Mouse (Mus musculus): ENCODE measurements around the gene Cacul1. TPM values are rescaled to one million over a fixed set of nuclear protein-coding genes. Genes with fewer than 3 reads are reported as not detected.

Cacul1 gene
- total RNA-seq, 2 experiments from 2014 or later: 46.0 to 50.0 TPM

GRCm38 (mm10) chr19:60531897-60532296 lies 48.9 kb downstream of the Cacul1 start:
- DNase-seq (ENCODE audit: low spot score in 2 of 2): no peak

DNA sequence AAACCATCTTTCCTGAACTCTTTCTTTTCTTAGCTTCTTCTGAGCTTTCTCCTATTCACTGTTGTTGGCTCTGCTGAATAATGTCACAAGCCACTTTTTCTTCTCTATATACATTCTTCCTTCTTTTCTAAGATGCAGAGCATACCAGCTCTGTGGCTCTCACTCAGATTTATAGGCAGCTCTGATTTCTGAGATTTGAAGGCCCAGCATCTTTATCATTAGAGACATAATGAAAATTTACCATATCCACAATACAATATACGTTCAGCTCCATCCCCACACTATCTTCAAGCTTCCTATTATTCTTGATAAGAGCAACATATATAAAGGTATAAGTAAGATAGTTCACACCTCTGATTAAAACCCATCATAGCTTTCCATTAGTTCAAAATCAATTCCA lies 50.7 kb downstream of the Cacul1 start:
- DNase-seq (ENCODE audit: low spot score in 2 of 2): no peak

- DNase-seq (ENCODE audit: low spot score in 2 of 2): no peak
Measured at GRCm38 (mm10) chr19:60529302-60529701, 51.5 kb downstream of the Cacul1 start.

DNA sequence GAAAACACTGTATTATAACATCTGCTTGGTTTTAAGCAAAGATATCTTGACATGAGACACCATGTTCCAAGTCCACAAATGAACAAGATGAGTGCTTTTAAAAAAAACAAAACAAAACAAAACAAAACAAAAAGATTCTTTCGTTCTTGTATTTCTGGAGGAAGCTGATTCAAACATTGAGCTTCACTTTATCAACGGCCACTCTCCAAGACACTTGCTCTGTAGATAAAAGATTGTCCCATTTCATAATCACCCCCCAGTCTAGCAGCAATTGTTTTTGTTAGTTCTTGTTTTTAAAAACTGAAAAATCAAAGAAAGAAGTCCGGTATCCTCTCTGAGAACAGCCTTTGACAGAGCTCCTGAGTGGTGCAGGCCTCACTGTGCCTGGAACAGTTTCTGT lies 52.2 kb downstream of the Cacul1 start:
- no peak for DNase-seq (ENCODE audit: low spot score in 2 of 2)

DNA sequence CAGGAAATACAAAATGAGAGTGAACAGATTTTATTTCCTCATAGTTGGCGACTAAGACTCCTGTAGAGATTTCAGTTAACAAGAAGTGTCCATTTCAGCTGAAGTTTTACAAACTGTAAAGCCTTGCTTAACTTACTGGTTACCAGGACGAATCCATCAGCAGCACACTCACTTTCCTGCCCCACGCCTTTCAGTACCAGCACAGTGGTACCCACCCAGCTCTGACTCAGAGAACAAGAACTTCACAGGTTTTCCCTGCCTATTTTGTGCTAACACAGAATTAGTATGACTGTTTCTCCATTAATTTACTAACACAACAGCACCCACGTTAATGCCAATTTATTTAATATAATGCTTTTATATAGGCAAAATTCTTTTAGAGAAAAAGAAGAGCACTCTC lies 53.9 kb downstream of the Cacul1 start:
- DNase-seq (ENCODE audit: low spot score in 2 of 2): no peak

GRCm38 (mm10) chr19:60525086-60525485 lies 55.7 kb downstream of the Cacul1 start:
- no peak for DNase-seq (ENCODE audit: low spot score in 2 of 2)

DNA sequence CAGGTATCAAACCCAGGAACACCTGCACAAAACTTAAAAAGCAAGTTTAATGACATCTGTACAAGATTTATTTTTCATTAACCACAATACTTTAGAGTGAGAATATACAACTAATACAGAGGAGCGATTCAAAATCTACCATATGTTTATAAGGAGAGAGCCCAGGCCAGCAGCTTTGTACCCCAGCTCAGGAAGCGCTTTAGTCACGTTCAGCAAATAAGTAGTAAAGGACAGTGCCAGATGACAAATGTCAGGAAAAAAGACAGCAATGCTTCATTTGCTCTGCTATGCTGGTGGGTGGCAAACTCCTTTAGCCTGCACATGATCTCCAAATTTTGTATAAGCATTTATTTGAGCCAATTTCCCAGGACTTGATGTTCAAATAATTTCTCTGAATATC lies 56.1 kb downstream of the Cacul1 start:
- no peak for DNase-seq (ENCODE audit: low spot score in 2 of 2)

DNA sequence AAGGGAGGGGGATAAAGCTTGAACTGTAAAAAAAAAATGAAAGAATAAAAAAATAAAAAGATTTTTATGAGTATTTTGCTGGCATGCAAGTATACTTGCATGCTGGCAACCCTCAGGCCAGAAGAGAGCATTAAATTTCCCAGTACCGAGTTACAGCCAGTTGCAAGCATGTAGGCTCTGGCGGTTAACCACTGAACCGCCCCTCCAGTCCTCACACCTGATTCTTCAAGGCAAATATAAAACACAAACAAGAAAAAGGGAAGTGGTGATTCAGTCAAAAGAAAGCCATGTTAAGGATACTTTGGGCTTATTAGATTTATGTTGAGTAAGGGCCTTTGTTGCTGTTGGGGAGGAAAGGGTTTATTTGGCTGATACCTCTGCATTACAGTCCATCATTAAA lies 60.7 kb downstream of the Cacul1 start:
- no peak for DNase-seq (ENCODE audit: low spot score in 2 of 2)

GRCm38 (mm10) chr19:60515064-60515463 lies 65.8 kb downstream of the Cacul1 start:
- no peak for DNase-seq (ENCODE audit: low spot score in 2 of 2)

DNA sequence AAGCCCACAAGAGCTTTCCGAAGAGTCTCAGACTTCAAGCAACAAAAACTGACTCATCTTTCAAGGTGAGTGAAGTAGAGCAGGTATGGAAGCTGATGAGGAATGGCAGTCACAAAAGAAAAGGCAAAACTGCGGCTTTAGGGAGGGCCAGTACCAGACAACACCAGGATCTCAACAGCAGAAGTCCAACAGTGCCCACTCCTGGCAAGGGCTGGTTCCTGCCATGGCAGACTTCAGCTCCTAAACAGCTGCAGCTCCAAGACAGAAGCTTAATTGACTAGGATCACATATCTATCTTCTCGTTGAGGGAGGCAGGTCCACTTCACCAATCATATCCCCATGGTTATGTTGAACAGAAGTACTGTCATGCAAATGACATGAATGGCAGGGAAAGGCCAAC lies 67.4 kb downstream of the Cacul1 start:
- DNase-seq (ENCODE audit: low spot score in 2 of 2): peak; percentile 18 to 36

- no peak for DNase-seq (ENCODE audit: low spot score in 2 of 2)
Measured at GRCm38 (mm10) chr19:60500209-60500608, 80.6 kb downstream of the Cacul1 start.

DNA sequence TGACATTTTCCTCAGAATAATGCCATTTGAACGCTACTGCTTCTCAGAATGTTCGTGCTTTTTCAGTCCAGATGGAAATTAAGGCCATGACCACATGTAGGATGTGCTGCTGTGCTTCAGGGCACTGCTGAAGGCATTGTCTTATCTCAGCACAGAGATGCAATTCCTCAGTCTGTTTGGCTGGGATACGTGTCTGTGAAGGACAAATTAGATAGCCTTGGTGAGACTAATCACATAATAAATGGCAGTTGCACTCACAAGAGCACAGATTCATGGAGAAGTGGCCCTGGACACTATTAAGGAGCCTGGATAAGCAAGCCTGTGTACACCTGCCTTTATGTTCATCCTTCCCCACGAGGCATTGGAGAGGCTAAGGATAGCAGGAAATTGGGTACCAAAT lies 83.7 kb downstream of the Cacul1 start:
- DNase-seq (ENCODE audit: low spot score in 2 of 2): no peak

DNA sequence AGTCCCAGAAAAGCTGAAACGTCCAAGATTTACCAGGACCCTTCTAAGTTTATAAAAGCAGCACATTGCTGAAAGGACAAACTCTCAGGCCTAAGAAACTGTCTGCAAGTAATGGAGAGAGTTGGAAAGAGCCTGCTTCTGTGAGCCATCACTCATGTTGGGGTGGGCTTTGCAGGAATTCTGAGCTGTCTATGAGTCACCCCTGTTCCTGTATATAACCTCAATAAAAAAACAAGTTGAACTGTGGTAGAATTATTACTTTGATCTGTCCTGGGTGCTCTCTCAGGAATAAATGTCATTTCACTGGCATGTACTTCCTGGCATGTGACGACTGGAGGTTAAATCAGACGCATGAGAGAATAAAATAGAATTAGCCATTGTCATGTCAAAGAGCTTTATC lies 85.1 kb downstream of the Cacul1 start:
- DNase-seq (ENCODE audit: low spot score in 2 of 2): no peak

GRCm38 (mm10) chr19:60489566-60489965 lies 91.3 kb downstream of the Cacul1 start:
- no peak for DNase-seq (ENCODE audit: low spot score in 2 of 2)

- DNase-seq (ENCODE audit: low spot score in 2 of 2): no peak
Measured at GRCm38 (mm10) chr19:60485261-60485660, 95.6 kb downstream of the Cacul1 start.

DNA sequence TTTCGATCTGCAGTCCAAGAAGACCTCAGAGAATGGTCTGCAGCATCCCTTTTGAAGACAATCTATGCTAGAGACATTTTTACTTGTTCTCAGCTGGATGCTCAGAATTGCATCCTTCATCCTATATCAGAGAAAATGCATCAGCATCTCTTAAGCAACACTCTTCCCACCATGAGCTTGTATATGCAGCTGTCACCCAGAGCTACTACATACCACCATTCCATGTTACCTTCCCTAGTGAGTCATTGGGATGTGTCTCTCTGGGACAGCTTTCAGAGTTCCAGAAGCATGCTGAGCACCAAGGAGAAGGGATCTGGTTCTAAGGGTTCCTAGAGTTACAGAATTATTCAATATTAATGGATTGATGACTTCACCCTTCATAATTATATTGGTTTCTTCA lies 102.0 kb downstream of the Cacul1 start:
- DNase-seq (ENCODE audit: low spot score in 2 of 2): no peak

- DNase-seq (ENCODE audit: low spot score in 2 of 2): no peak
Measured at GRCm38 (mm10) chr19:60477788-60478187, 103.0 kb downstream of the Cacul1 start.

Small RNA genes lying within 50 kb of the gene (microRNA-seq; reads per million reads assigned to microRNA genes)
- 0 reads per million in 2 experiments for gene Gm25238

Other genes with a start within 250 kb of the Cacul1 start
- under 1 TPM; 0.29 to 0.75 TPM for gene Prlhr, start 112.7 kb downstream of the Cacul1 start, total RNA-seq (2021)
- gene Nanos1, start 175.0 kb upstream of the Cacul1 start, total RNA-seq (2021): 10 to 100 TPM; 19.6 to 20.9 TPM
- 100 to 1,000 TPM; 137 to 143 TPM for gene Eif3a, start 209.6 kb upstream of the Cacul1 start, total RNA-seq (2021)
- 10 to 100 TPM; 31.7 to 36.9 TPM for gene Fam45a, start 230.6 kb upstream of the Cacul1 start, total RNA-seq (2021)

All from layer of hippocampus, postnatal 10 days (tissue).